Mouse (Mus musculus): ENCODE data around the gene Hpn. TPM values are rescaled to one million over a fixed set of nuclear protein-coding genes. Genes with fewer than 3 reads are reported as not detected.
A peak's percentile ranks its signal among the peaks of the same experiment; 100 is the strongest.

Gene Hpn
- polyA plus RNA-seq, 1 experiment from 2014 or later, result 77.0 TPM

DNA sequence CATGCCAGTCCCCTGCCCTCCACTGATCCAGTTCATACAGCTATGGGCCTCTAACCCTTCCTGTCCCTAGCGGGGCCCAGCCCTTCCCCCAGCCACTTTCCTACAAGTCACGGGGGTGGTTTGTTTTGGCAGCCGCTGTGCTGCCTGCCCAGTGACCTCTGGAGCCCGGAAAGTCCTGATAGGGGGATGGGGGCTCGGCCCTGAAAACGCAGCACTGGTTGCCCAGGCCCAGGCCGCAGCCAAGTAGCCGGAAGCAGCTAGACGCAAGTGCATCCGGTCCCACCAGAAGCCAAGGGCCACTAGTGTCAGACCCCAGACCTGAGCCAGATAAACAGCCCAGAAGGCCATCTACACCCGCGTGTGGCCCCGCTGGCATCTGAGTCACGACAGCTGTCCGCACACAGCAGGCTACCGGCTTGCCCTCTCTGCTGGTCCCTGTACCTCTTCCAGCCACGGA lies 525 bp upstream of the Hpn start:
- Histone ChIP-seq H3K36me3 (ENCODE audit: insufficient read depth, low read length) (no peaks in the 10 kb centered on the region), H3K4me2 (replicated peaks; ENCODE audit: low read depth, low read length) (peak overlapping the region; percentile 50; the same call in 1 of the 2 replicates), H3K4me1 (ENCODE audit: insufficient read depth, low read length) (peaks cover 33% of the 10 kb centered on the region), H3K4me3 (ENCODE audit: low read length) (no peak overlapping the region), H3K9me3 (ENCODE audit: low read length) (no peaks in the 10 kb centered on the region), H3K27ac (ENCODE audit: low read length) (peak overlapping the region; percentile 81), H3K27me3 (ENCODE audit: insufficient read depth, low read length) (no peaks in the 10 kb centered on the region), H3K9ac (replicated peaks; ENCODE audit: low read length) (peak overlapping the region; percentile 52)
- ATAC-seq (ENCODE audit: low FRiP score, low TSS enrichment), result peak; percentile 66
- 9% methylated on average over 17 of the region's 17 CpGs for WGBS

- H3K27ac ChIP-seq (ENCODE audit: low read length), result peak overlapping the region; percentile 81
- ATAC-seq (ENCODE audit: low FRiP score, low TSS enrichment), result peak; percentile 33; the same call in 1 of the 2 replicates
- 45% methylated on average over 10 of the region's 10 CpGs for WGBS
- H3K4me3 ChIP-seq (ENCODE audit: low read length), result peak overlapping the region; percentile 38
- H3K4me1 ChIP-seq (ENCODE audit: insufficient read depth, low read length), result peaks cover 33% of the 10 kb centered on the region
- H3K4me2 ChIP-seq (replicated peaks; ENCODE audit: low read depth, low read length), result peak overlapping the region; percentile 50
- H3K9me3 ChIP-seq (ENCODE audit: low read length), result no peaks in the 10 kb centered on the region
- H3K36me3 ChIP-seq (ENCODE audit: insufficient read depth, low read length), result no peaks in the 10 kb centered on the region
- no peaks in the 10 kb centered on the region for H3K27me3 ChIP-seq (ENCODE audit: insufficient read depth, low read length)
- peak overlapping the region; percentile 54 for H3K9ac ChIP-seq (replicated peaks; ENCODE audit: low read length)
These were observed 444 bp downstream of the Hpn start for GRCm38 (mm10) chr7:31114646-31115045.

- no peaks in the 10 kb centered on the region for H3K27me3 ChIP-seq (ENCODE audit: insufficient read depth, low read length)
- no peak for ATAC-seq (ENCODE audit: low FRiP score, low TSS enrichment)
- peak overlapping the region; percentile 50 for H3K4me2 ChIP-seq (replicated peaks; ENCODE audit: low read depth, low read length)
- WGBS, result 67% methylated on average over 6 of the region's 6 CpGs
- peaks cover 33% of the 10 kb centered on the region for H3K4me1 ChIP-seq (ENCODE audit: insufficient read depth, low read length)
- no peak overlapping the region for H3K9ac ChIP-seq (replicated peaks; ENCODE audit: low read length)
- no peak overlapping the region for H3K4me3 ChIP-seq (ENCODE audit: low read length)
- H3K36me3 ChIP-seq (ENCODE audit: insufficient read depth, low read length), result no peaks in the 10 kb centered on the region
- no peaks in the 10 kb centered on the region for H3K9me3 ChIP-seq (ENCODE audit: low read length)
- no peak overlapping the region for H3K27ac ChIP-seq (ENCODE audit: low read length)
These were observed 1.3 kb downstream of the Hpn start for GRCm38 (mm10) chr7:31113800-31114199.

- Histone ChIP-seq H3K27ac (ENCODE audit: low read length) (no peak overlapping the region), H3K27me3 (ENCODE audit: insufficient read depth, low read length) (no peaks in the 10 kb centered on the region), H3K4me3 (ENCODE audit: low read length) (no peak overlapping the region), H3K4me1 (ENCODE audit: insufficient read depth, low read length) (peaks cover 33% of the 10 kb centered on the region), H3K9ac (replicated peaks; ENCODE audit: low read length) (no peak overlapping the region), H3K4me2 (replicated peaks; ENCODE audit: low read depth, low read length) (no peak overlapping the region), H3K9me3 (ENCODE audit: low read length) (no peaks in the 10 kb centered on the region), H3K36me3 (ENCODE audit: insufficient read depth, low read length) (no peaks in the 10 kb centered on the region)
- 46% methylated on average over 4 of the region's 4 CpGs for WGBS
- no peak for ATAC-seq (ENCODE audit: low FRiP score, low TSS enrichment)
These were observed 3.1 kb downstream of the Hpn start for GRCm38 (mm10) chr7:31112036-31112435.

DNA sequence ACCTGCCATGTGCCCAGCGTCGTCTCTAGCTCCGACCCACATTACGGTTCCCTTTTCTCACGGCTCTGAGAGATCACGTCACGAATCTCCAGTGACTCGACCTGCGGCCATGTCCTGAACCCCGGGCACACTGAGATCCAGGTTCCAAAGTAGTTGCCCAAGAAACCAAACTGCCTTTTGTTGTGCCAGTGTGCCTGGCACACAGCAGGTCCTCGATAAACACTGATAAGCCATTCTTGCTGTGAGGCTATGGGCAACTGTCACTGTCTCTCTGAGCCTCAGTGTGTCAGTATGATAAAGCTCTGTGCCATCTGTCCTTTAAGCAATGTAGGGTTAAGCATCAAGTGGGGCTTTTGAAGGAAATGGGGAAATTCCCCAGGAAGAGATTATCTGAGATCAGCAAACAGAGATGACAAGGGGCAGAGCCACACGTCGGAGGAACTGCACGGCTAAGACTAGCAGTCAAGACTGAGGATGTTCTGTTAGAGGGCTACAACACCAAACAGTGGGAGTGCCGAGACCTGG lies 4.2 kb downstream of the Hpn start:
- Histone ChIP-seq H3K4me1 (ENCODE audit: insufficient read depth, low read length) (peaks cover 26% of the 10 kb centered on the region), H3K4me2 (replicated peaks; ENCODE audit: low read depth, low read length) (no peak overlapping the region), H3K4me3 (ENCODE audit: low read length) (no peak overlapping the region), H3K27ac (ENCODE audit: low read length) (no peak overlapping the region), H3K9ac (replicated peaks; ENCODE audit: low read length) (no peak overlapping the region), H3K36me3 (ENCODE audit: insufficient read depth, low read length) (no peaks in the 10 kb centered on the region), H3K9me3 (ENCODE audit: low read length) (no peaks in the 10 kb centered on the region), H3K27me3 (ENCODE audit: insufficient read depth, low read length) (no peaks in the 10 kb centered on the region)
- WGBS, result 74% methylated on average over 15 of the region's 15 CpGs
- ATAC-seq (ENCODE audit: low FRiP score, low TSS enrichment), result no peak

DNA sequence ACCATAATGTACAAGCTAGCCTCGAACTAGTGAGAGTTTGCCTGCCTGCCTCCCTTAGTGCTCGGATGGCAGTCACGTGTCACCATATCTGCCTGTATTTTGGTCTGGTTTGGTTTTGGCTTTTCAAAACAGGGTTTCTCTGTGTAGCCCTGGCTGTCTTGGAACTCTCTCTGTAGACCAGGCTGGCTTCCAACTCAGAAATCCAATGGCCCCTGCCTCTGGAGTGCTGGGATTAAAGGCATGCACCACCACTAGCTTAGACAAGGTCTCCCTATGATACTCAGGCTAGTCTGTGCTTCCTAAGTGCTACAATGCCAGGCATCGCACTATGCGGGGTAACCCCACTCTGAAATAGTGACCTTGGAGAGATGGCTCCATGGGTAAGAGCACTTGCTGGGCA lies 5.3 kb downstream of the Hpn start:
- no peak overlapping the region for H3K4me3 ChIP-seq (ENCODE audit: low read length)
- H3K36me3 ChIP-seq (ENCODE audit: insufficient read depth, low read length), result no peaks in the 10 kb centered on the region
- 85% methylated on average over 5 of the region's 5 CpGs for WGBS
- no peak overlapping the region for H3K27ac ChIP-seq (ENCODE audit: low read length)
- H3K9ac ChIP-seq (replicated peaks; ENCODE audit: low read length), result no peak overlapping the region
- H3K27me3 ChIP-seq (ENCODE audit: insufficient read depth, low read length), result no peaks in the 10 kb centered on the region
- no peak overlapping the region for H3K4me2 ChIP-seq (replicated peaks; ENCODE audit: low read depth, low read length)
- ATAC-seq (ENCODE audit: low FRiP score, low TSS enrichment), result no peak
- no peaks in the 10 kb centered on the region for H3K9me3 ChIP-seq (ENCODE audit: low read length)
- H3K4me1 ChIP-seq (ENCODE audit: insufficient read depth, low read length), result peaks cover 15% of the 10 kb centered on the region

GRCm38 (mm10) chr7:31109091-31109490 lies 6.0 kb downstream of the Hpn start:
- H3K4me2 ChIP-seq (replicated peaks; ENCODE audit: low read depth, low read length), result no peak overlapping the region
- no peaks in the 10 kb centered on the region for H3K9me3 ChIP-seq (ENCODE audit: low read length)
- peaks cover 13% of the 10 kb centered on the region for H3K4me1 ChIP-seq (ENCODE audit: insufficient read depth, low read length)
- H3K36me3 ChIP-seq (ENCODE audit: insufficient read depth, low read length), result no peaks in the 10 kb centered on the region
- H3K27me3 ChIP-seq (ENCODE audit: insufficient read depth, low read length), result peaks cover 2% of the 10 kb centered on the region; the same call in 1 of the 2 replicates
- no peak overlapping the region for H3K4me3 ChIP-seq (ENCODE audit: low read length)
- 47% methylated on average over 6 of the region's 7 CpGs for WGBS
- no peak for ATAC-seq (ENCODE audit: low FRiP score, low TSS enrichment)
- no peak overlapping the region for H3K9ac ChIP-seq (replicated peaks; ENCODE audit: low read length)
- no peak overlapping the region for H3K27ac ChIP-seq (ENCODE audit: low read length)

DNA sequence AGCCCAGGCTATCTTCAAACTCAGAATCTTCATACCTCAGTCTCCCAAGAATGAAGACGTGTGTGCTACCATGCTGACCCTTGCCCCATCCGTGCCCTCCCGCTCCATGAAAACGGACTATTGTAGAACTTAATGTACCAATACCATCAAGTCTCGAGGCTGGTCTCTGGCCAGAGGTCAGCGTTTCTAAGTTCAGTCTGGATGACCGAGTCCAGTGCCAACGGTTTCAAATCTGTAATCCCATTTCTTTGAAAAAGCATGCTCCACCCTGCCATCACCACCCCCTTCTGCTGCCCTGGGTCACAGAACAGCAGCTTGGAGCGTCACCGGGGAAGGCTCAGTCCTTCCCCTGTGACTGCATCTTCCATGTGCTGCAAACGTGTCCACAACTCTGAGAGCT lies 7.3 kb downstream of the Hpn start:
- Histone ChIP-seq H3K9ac (replicated peaks; ENCODE audit: low read length) (no peak overlapping the region), H3K27ac (ENCODE audit: low read length) (no peak overlapping the region), H3K36me3 (ENCODE audit: insufficient read depth, low read length) (no peaks in the 10 kb centered on the region), H3K4me1 (ENCODE audit: insufficient read depth, low read length) (peaks cover 13% of the 10 kb centered on the region), H3K4me3 (ENCODE audit: low read length) (no peak overlapping the region), H3K27me3 (ENCODE audit: insufficient read depth, low read length) (peaks cover 7% of the 10 kb centered on the region; the same call in 1 of the 2 replicates), H3K4me2 (replicated peaks; ENCODE audit: low read depth, low read length) (no peak overlapping the region), H3K9me3 (ENCODE audit: low read length) (no peaks in the 10 kb centered on the region)
- ATAC-seq (ENCODE audit: low FRiP score, low TSS enrichment), result no peak
- 85% methylated on average over 11 of the region's 11 CpGs for WGBS

- H3K27ac ChIP-seq (ENCODE audit: low read length), result no peak overlapping the region
- no peak overlapping the region for H3K4me2 ChIP-seq (replicated peaks; ENCODE audit: low read depth, low read length)
- H3K9me3 ChIP-seq (ENCODE audit: low read length), result no peaks in the 10 kb centered on the region
- no peak overlapping the region for H3K9ac ChIP-seq (replicated peaks; ENCODE audit: low read length)
- 50% methylated on average over 3 of the region's 3 CpGs for WGBS
- peaks cover 10% of the 10 kb centered on the region; the same call in 1 of the 2 replicates for H3K27me3 ChIP-seq (ENCODE audit: insufficient read depth, low read length)
- 0 out of 2 replicates have a peak, but pooled peaks cover 1% of the 10 kb centered on the region for H3K4me1 ChIP-seq (ENCODE audit: insufficient read depth, low read length)
- no peaks in the 10 kb centered on the region for H3K36me3 ChIP-seq (ENCODE audit: insufficient read depth, low read length)
- H3K4me3 ChIP-seq (ENCODE audit: low read length), result no peak overlapping the region
- ATAC-seq (ENCODE audit: low FRiP score, low TSS enrichment), result no peak
These were observed 8.9 kb downstream of the Hpn start for GRCm38 (mm10) chr7:31106166-31106565.

GRCm38 (mm10) chr7:31105061-31105768 lies 9.9 kb downstream of the Hpn start:
- no peaks in the 10 kb centered on the region for H3K36me3 ChIP-seq (ENCODE audit: insufficient read depth, low read length)
- no peaks in the 10 kb centered on the region for H3K9me3 ChIP-seq (ENCODE audit: low read length)
- H3K27ac ChIP-seq (ENCODE audit: low read length), result no peak overlapping the region
- ATAC-seq (ENCODE audit: low FRiP score, low TSS enrichment), result no peak
- H3K4me2 ChIP-seq (replicated peaks; ENCODE audit: low read depth, low read length), result no peak overlapping the region
- 39% methylated on average over 15 of the region's 15 CpGs for WGBS
- H3K27me3 ChIP-seq (ENCODE audit: insufficient read depth, low read length), result peaks cover 10% of the 10 kb centered on the region; the same call in 1 of the 2 replicates
- H3K4me1 ChIP-seq (ENCODE audit: insufficient read depth, low read length), result no peaks in the 10 kb centered on the region
- no peak overlapping the region for H3K4me3 ChIP-seq (ENCODE audit: low read length)
- H3K9ac ChIP-seq (replicated peaks; ENCODE audit: low read length), result no peak overlapping the region
